Mouse (Mus musculus): ENCODE data around the gene Tekt5. TPM values are rescaled to one million over a fixed set of nuclear protein-coding genes. Genes with fewer than 3 reads are reported as not detected.
A peak's percentile ranks its signal among the peaks of the same experiment; 100 is the strongest.

Tekt5 gene
- 3.8 and 6.5 TPM in 2 replicates for polyA plus RNA-seq (2012; rRNA removed)

DNA sequence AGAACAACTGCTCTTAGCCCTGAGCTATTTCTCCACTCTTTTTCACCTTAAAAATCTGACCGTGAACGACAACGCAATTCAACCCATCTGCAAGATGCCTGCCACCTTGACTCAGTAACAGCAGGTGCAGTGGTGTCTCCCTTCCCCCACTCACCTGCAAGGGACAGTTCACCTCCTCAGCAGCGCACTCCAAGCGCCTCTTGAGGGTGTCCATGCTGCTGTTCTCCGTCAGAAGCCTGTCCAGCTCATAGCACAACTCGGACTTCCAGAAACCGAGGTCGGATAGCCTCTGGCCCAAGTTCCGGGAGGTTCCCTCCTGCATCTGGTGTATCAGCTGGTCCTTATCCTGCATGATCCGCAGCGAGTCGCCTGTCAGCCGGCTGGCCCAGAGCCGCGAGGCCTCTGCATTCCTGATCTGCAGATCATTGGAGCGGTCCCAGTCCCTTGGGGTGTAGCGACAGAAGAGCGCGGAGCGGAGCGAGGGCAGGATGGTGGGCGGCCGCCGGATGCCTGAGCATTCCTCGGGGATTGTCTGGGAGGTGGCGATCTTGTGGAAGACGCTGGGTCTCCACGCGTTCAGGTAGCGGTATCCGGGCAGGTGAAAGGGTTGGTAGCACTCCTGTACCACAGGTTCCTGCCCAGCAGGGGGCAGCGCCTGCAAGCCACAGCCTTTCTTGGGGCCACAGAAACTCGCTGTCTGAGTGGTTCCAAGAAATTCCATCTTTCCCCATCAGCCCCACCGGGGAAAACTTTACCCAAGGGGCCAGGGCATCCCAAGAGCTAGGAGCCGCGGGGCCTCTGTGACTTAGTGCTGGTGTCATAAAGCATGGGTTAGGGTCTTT is at the start of gene Tekt5:
Gene Tekt5 (minus strand): TSS at position 792 of the 842 bp plus-strand sequence.
- DNase-seq (ENCODE audit: low read depth): peak; percentile 59
- TF ChIP-seq POLR2A (IDR thresholded peaks at IDR 0.05; ENCODE audit: borderline replicate concordance, extremely low read depth, insufficient read depth, insufficient read length, poor library complexity, severe bottlenecking): no peak
- TF ChIP-seq CTCF (IDR thresholded peaks at IDR 0.05; ENCODE audit: borderline replicate concordance, extremely low read depth, insufficient read depth, insufficient read length): peak; percentile 61

GRCm38 (mm10) chr16:10443723-10444122 is 48.4 kb upstream of the Tekt5 start:
- DNase-seq (ENCODE audit: low read depth): no peak

DNA sequence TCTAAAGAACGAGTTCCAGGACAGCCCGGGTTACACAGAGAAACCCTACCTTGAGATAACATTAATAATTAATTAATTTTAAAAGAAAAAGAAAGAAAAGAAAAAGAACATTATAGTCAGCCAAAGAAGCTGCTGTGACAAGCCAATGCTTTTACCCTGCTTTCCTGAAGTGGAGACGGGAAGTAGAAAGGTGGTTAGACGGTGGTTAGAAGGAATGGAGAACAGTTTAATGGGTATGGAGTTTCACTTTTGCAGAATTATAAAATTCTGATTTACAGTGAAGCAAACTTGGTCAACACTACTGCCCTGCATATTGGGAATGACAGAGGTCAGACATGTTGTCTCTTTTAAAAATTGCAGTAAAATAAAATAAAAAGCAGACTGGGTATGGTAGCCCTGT is 46.5 kb upstream of the Tekt5 start:
- TF ChIP-seq POLR2A (IDR thresholded peaks at IDR 0.05; ENCODE audit: borderline replicate concordance, extremely low read depth, insufficient read depth, insufficient read length, poor library complexity, severe bottlenecking): no peak
- no peak for TF ChIP-seq CTCF (IDR thresholded peaks at IDR 0.05; ENCODE audit: borderline replicate concordance, extremely low read depth, insufficient read depth, insufficient read length)
- no peak for DNase-seq (ENCODE audit: low read depth)

More at GRCm38 (mm10) chr16:10443723-10444122, 48.4 kb upstream of the Tekt5 start:
- TF ChIP-seq CTCF (IDR thresholded peaks at IDR 0.05; ENCODE audit: borderline replicate concordance, extremely low read depth, insufficient read depth, insufficient read length) (no peak), POLR2A (IDR thresholded peaks at IDR 0.05; ENCODE audit: borderline replicate concordance, extremely low read depth, insufficient read depth, insufficient read length, poor library complexity, severe bottlenecking) (no peak)

DNA sequence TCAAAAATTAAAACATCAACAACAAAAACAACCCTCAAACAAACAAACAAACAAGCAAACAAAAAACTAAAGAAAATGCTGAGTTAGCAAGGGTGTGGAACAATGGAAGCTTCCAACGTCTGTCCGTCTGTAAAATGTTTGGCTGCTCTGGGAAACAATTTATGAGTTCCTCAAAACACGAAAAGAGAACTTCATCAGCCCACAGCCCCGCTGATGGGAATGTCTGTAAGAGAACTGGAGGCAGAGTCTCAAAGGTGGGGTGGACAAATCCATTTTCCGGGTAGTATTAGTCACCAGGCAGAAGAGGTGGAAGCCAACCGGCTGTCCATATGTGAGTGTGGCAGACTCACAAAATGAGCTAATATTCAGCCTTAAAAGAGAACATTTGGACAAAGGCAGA is 46.0 kb upstream of the Tekt5 start:
- no peak for TF ChIP-seq POLR2A (IDR thresholded peaks at IDR 0.05; ENCODE audit: borderline replicate concordance, extremely low read depth, insufficient read depth, insufficient read length, poor library complexity, severe bottlenecking)
- TF ChIP-seq CTCF (IDR thresholded peaks at IDR 0.05; ENCODE audit: borderline replicate concordance, extremely low read depth, insufficient read depth, insufficient read length): no peak
- no peak for DNase-seq (ENCODE audit: low read depth)

DNA sequence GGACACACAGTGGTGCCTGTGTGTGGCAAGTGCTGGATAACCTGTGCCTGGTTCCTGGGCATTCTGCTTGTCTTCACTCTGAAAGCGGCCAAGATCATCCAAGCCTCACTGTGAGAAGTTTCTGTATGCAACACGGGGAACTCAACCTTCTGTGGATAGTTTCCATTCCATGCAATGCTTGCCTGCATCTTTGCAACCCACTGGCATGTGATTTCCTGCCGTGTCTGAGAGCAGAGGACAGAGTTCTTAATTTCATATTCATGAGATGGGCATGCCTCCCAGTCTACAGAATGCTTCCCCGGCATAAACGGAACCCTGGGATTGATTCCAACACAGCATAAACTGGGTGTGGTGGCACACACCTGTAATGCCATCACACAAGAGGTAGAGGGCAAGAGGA is 42.8 kb upstream of the Tekt5 start:
- no peak for DNase-seq (ENCODE audit: low read depth)
- TF ChIP-seq POLR2A (IDR thresholded peaks at IDR 0.05; ENCODE audit: borderline replicate concordance, extremely low read depth, insufficient read depth, insufficient read length, poor library complexity, severe bottlenecking) (no peak), CTCF (IDR thresholded peaks at IDR 0.05; ENCODE audit: borderline replicate concordance, extremely low read depth, insufficient read depth, insufficient read length) (no peak)

DNA sequence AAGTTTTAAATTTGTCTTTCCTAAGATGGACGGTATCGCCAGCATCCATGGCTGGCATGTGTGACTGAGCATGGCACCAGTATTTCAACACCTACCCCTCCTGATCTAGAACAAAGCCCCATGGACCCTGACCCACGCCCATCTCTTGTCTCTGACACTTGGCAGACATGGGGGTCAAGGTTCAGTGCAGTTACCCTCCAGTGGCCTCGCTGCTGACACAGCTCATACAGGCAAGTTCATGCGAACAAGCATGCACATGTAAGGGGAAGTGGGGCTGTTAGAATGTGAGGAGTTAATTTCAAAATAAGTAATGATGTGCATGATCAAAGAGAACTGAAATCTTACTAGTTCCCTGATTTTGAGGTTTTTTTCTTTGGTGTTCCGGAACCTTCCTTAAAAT is 40.9 kb upstream of the Tekt5 start:
- TF ChIP-seq CTCF (IDR thresholded peaks at IDR 0.05; ENCODE audit: borderline replicate concordance, extremely low read depth, insufficient read depth, insufficient read length): no peak
- TF ChIP-seq POLR2A (IDR thresholded peaks at IDR 0.05; ENCODE audit: borderline replicate concordance, extremely low read depth, insufficient read depth, insufficient read length, poor library complexity, severe bottlenecking): no peak
- no peak for DNase-seq (ENCODE audit: low read depth)

- TF ChIP-seq CTCF (IDR thresholded peaks at IDR 0.05; ENCODE audit: borderline replicate concordance, extremely low read depth, insufficient read depth, insufficient read length) (no peak), POLR2A (IDR thresholded peaks at IDR 0.05; ENCODE audit: borderline replicate concordance, extremely low read depth, insufficient read depth, insufficient read length, poor library complexity, severe bottlenecking) (no peak)
- no peak for DNase-seq (ENCODE audit: low read depth)
Observed at GRCm38 (mm10) chr16:10433344-10433743, 38.1 kb upstream of the Tekt5 start.

- TF ChIP-seq POLR2A (IDR thresholded peaks at IDR 0.05; ENCODE audit: borderline replicate concordance, extremely low read depth, insufficient read depth, insufficient read length, poor library complexity, severe bottlenecking) (no peak), CTCF (IDR thresholded peaks at IDR 0.05; ENCODE audit: borderline replicate concordance, extremely low read depth, insufficient read depth, insufficient read length) (no peak)
- DNase-seq (ENCODE audit: low read depth): no peak
Observed at GRCm38 (mm10) chr16:10432387-10432786, 37.1 kb upstream of the Tekt5 start.

DNA sequence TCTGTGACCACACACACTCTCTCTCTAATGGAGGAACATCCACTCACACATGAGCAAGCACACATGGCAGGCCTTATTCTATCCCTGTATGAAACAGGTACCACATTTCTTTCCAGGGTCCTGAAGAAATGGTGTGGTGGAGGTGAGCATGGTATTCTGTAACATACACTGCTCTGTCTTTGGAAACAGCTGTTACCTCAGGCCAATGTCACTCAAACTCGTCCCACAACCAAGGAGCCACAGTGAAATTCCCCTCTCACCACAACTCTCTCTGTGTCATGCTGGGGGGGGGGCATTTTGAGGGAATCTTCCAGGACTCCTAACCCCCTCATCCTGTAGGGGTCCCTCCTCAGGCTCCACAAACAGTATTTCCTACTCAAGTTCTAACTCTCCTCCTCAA is 36.6 kb upstream of the Tekt5 start:
- DNase-seq (ENCODE audit: low read depth): no peak
- TF ChIP-seq CTCF (IDR thresholded peaks at IDR 0.05; ENCODE audit: borderline replicate concordance, extremely low read depth, insufficient read depth, insufficient read length): no peak
- TF ChIP-seq POLR2A (IDR thresholded peaks at IDR 0.05; ENCODE audit: borderline replicate concordance, extremely low read depth, insufficient read depth, insufficient read length, poor library complexity, severe bottlenecking): no peak

DNA sequence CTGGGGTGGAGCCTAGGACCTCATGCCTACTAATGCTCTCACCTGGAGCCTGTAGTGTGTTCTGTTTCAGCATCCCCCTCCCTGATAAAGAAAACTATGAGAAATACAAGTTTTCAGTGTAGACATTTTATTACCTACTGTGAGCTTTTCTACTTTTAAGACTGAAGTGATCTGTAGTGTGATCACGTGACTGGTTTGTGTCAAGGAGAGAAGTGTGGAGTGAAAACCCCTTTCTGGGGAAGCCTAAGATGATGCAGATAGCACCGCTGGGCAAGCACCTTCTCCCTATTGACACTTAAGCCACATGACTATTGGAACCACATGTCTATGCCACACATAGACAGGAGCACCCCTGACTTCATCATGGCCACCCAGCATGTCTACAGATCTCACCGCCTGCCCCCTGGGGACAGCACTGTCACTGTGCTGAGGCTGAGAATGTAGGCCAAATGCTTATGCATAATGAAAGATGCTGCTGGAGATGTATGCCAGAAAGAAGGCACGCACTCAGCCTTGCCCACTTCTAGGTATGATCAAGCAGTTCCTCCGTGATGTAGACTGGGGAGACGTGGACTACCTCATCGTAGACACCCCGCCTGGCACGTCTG is 25.3 kb upstream of the Tekt5 start:
- no peak for DNase-seq (ENCODE audit: low read depth)
- TF ChIP-seq CTCF (IDR thresholded peaks at IDR 0.05; ENCODE audit: borderline replicate concordance, extremely low read depth, insufficient read depth, insufficient read length): no peak
- no peak for TF ChIP-seq POLR2A (IDR thresholded peaks at IDR 0.05; ENCODE audit: borderline replicate concordance, extremely low read depth, insufficient read depth, insufficient read length, poor library complexity, severe bottlenecking)

DNA sequence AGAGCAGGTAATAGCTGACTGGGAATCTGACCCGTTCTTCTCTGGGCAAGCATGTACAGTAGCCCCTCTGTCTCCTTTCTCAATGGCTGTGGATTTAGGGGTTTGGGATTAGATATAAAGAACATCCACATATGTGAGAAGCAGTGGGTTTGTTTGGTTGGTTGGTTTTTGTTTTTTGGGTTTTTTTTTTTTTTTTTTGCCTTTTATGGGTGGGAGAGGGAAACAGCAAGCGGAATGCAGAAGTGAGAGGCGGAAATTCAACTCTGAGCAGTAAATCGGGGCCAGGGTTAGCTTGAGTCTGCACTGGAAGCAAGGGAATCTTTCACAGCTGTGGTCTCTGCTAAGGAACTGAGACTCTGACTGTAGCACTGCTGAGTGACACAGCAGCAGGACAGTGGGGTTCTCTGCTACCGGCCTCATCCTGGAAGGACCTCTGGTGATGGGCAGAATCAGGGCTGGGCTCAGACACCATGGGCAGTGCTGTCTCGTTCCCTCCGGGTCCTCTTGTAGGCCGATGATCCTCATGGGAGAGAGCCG is 22.5 kb upstream of the Tekt5 start:
- DNase-seq (ENCODE audit: low read depth): no peak
- TF ChIP-seq CTCF (IDR thresholded peaks at IDR 0.05; ENCODE audit: borderline replicate concordance, extremely low read depth, insufficient read depth, insufficient read length) (no peak), POLR2A (IDR thresholded peaks at IDR 0.05; ENCODE audit: borderline replicate concordance, extremely low read depth, insufficient read depth, insufficient read length, poor library complexity, severe bottlenecking) (no peak)
